Mouse (Mus musculus) urinary bladder, postnatal 25 days (tissue): ENCODE measurements around the gene Rfc4.

ENCODE experiments used
- DNase-seq: peaks from one replicate; pipeline ENCODE4 v3.0.0; 2022; ENCODE audit warnings: low spot score

Gene Rfc4

GRCm38 (mm10) chr16:23135421-23136149 is 8.0 kb upstream of the Rfc4 start:
- DNase-seq, result no peak

GRCm38 (mm10) chr16:23132336-23132735 is 4.8 kb upstream of the Rfc4 start:
- DNase-seq, result no peak

- DNase-seq, result no peak
Observed at GRCm38 (mm10) chr16:23130303-23130702, 2.8 kb upstream of the Rfc4 start.

- DNase-seq, result no peak
Observed at GRCm38 (mm10) chr16:23127311-23127672, 245 bp downstream of the Rfc4 start.

GRCm38 (mm10) chr16:23124398-23124797 is 3.1 kb downstream of the Rfc4 start:
- no peak for DNase-seq

GRCm38 (mm10) chr16:23123104-23123503 is 4.4 kb downstream of the Rfc4 start:
- no peak for DNase-seq

- DNase-seq, result no peak
Observed at GRCm38 (mm10) chr16:23122446-23122845, 5.1 kb downstream of the Rfc4 start.

GRCm38 (mm10) chr16:23117173-23117572 is 10.4 kb downstream of the Rfc4 start:
- no peak for DNase-seq

GRCm38 (mm10) chr16:23115486-23115885 is 12.1 kb downstream of the Rfc4 start:
- no peak for DNase-seq

GRCm38 (mm10) chr16:23114339-23115171 is 13.0 kb downstream of the Rfc4 start:
- no peak for DNase-seq

GRCm38 (mm10) chr16:23113903-23114302 is 13.6 kb downstream of the Rfc4 start:
- DNase-seq, result no peak

- no peak for DNase-seq
Observed at GRCm38 (mm10) chr16:23112861-23113435, 14.6 kb downstream of the Rfc4 start.

- no peak for DNase-seq
Observed at GRCm38 (mm10) chr16:23112348-23112747, 15.2 kb downstream of the Rfc4 start.

- no peak for DNase-seq
Observed at GRCm38 (mm10) chr16:23109350-23110280, 17.9 kb downstream of the Rfc4 start.

GRCm38 (mm10) chr16:23108943-23109342 is 18.6 kb downstream of the Rfc4 start:
- no peak for DNase-seq

GRCm38 (mm10) chr16:23107946-23108759 is 19.4 kb downstream of the Rfc4 start:
- DNase-seq, result peak; percentile 70

GRCm38 (mm10) chr16:23107231-23107942 is 20.1 kb downstream of the Rfc4 start, which contains the start of gene Eif4a2:
Eif4a2 (plus strand) TSS chr16:23107444.
- DNase-seq, result peak; percentile 92

- DNase-seq, result no peak
Observed at GRCm38 (mm10) chr16:23106121-23106520, 21.4 kb downstream of the Rfc4 start.

- DNase-seq, result no peak
Observed at GRCm38 (mm10) chr16:23103841-23104240, 23.7 kb downstream of the Rfc4 start.

GRCm38 (mm10) chr16:23103038-23103745 is 24.3 kb downstream of the Rfc4 start:
- DNase-seq, result no peak
